Mouse (Mus musculus): Measurements from ENCODE around the gene Dynlt1f.
"Not testable (repeated sequence)": the region's sequence is repeated elsewhere in the genome, so short reads cannot be mapped to it uniquely, and the experiment has no call there.

- TF ChIP-seq EP300 (optimal IDR thresholded peaks at IDR 0.05); CTCF (IDR thresholded peaks at IDR 0.05; ENCODE audit: low read depth): not testable (repeated sequence)
Measured at GRCm38 (mm10) chr17:6650904-6651565, 4.7 kb downstream of the Dynlt1f start.

Data from stomach, postnatal 0 days (tissue).